In genomic region chr6:5019969-5020368, GRCm38 (mm10) we compare ENCODE assay signal across 30 mouse cellular contexts.
DNase-seq lines count a peak whose midpoint lies in the region; ATAC-seq and TF ChIP-seq lines count a peak whose summit lies in the region.
"Had no signal": no experiment of that assay in that cellular context is flagged by ENCODE, and none has a peak within 500 bp of the region (broad histone marks: within the 10 kb centered on the region; RNA-seq: fewer than 3 reads in every experiment).

No protein-coding gene starts in this region.

- peak overlapping the region; percentile 6; the same call in 1 of the 2 replicates for H3K27ac ChIP-seq in testis, adult 2 months (ENCODE audit: control insufficient read depth, insufficient read depth, low read depth, low read length)
- H3K27ac ChIP-seq in hindbrain, embryonic 11.5 days (ENCODE audit: low read depth, low read length) = no peak overlapping the region
- H3K27ac ChIP-seq: forebrain, embryonic 15.5 days; heart, adult 2 months; kidney, embryonic 15.5 days; neural tube, embryonic 13.5 days; stomach, embryonic 15.5 days had no signal

- no peak for TF ChIP-seq POLR2A in testis, adult 2 months (IDR thresholded peaks at IDR 0.05; ENCODE audit: control insufficient read depth, low read depth, low read length)

- no peak overlapping the region for H3K4me2 ChIP-seq in hindbrain, embryonic 11.5 days (replicated peaks; ENCODE audit: low read depth, low read length)
- H3K4me2 ChIP-seq: forebrain, embryonic 15.5 days; heart, embryonic 13.5 days; kidney, embryonic 15.5 days; lung, embryonic 14.5 days; midbrain, embryonic 11.5 days; neural tube, embryonic 13.5 days; stomach, embryonic 15.5 days had no signal

- no peak overlapping the region for H3K4me3 ChIP-seq in testis, adult 2 months (ENCODE audit: control insufficient read depth, low read depth, low read length)
- H3K4me3 ChIP-seq in hindbrain, embryonic 11.5 days (ENCODE audit: low read depth, low read length) = no peak overlapping the region
- H3K4me3 ChIP-seq: forebrain, embryonic 15.5 days; heart, adult 2 months; heart, embryonic 13.5 days; kidney, embryonic 15.5 days; myocyte; neural tube, embryonic 13.5 days; stomach, embryonic 15.5 days had no signal

- peak; percentile 64 for DNase-seq in heart, adult 11 months
- no peak for DNase-seq in heart, adult 9 months (ENCODE audit: low spot score in 2 of 2)
- no peak for DNase-seq in testis, postnatal 10 days (ENCODE audit: low spot score)
- DNase-seq in hindbrain, embryonic 11.5 days (ENCODE audit: low spot score) = no peak
- DNase-seq in cerebellum, adult 18-20 months = no peak
- DNase-seq: adrenal gland, postnatal 25 days; cerebellum, adult 2 months; cerebellum, postnatal 14 days; gastrocnemius, postnatal 25 days; heart, adult 2 months; heart, postnatal 10 days; kidney, adult 18-20 months; lung, embryonic 14.5 days; lung, postnatal 14 days; retina, postnatal 1 day; right cerebral cortex, postnatal 14 days; thymus, adult 18-20 months; thymus, postnatal 25 days had no signal

- no peaks in the 10 kb centered on the region for H3K36me3 ChIP-seq in testis, adult 2 months (ENCODE audit: control insufficient read depth, insufficient read depth, low read length)
- H3K36me3 ChIP-seq in hindbrain, embryonic 11.5 days (ENCODE audit: control insufficient read depth, insufficient read depth, low read length) = no peaks in the 10 kb centered on the region
- H3K36me3 ChIP-seq: forebrain, embryonic 15.5 days; G1E; heart, embryonic 13.5 days; kidney, embryonic 15.5 days; neural tube, embryonic 13.5 days; stomach, embryonic 15.5 days had no signal

- WGBS in hindbrain, embryonic 11.5 days = 79% methylated on average over 2 of the region's 2 CpGs

- no peak for TF ChIP-seq CTCF in testis, adult 2 months (IDR thresholded peaks at IDR 0.05; ENCODE audit: control insufficient read depth, insufficient read depth, insufficient replicate concordance, low read depth, low read length)

- peak; percentile 36; the same call in 1 of the 2 replicates for ATAC-seq in common myeloid progenitor, adult 5-6 weeks (replicated peaks; ENCODE audit: low read depth, poor library complexity, severe bottlenecking)
- ATAC-seq in neutrophil, adult 5-6 weeks (ENCODE audit: extremely low read depth, insufficient number of reproducible peaks, low FRiP score, poor library complexity, severe bottlenecking) = peak; percentile 16; the same call in 1 of the 2 replicates
- ATAC-seq in hindbrain, embryonic 11.5 days (ENCODE audit: low FRiP score) = no peak
- ATAC-seq: forebrain, embryonic 15.5 days; hindbrain, embryonic 16.5 days had no signal

- no peak overlapping the region for H3K9ac ChIP-seq in hindbrain, embryonic 11.5 days (ENCODE audit: low read depth, low read length)
- H3K9ac ChIP-seq: forebrain, embryonic 15.5 days; heart, embryonic 13.5 days; kidney, embryonic 15.5 days; lung, embryonic 14.5 days; neural tube, embryonic 13.5 days; stomach, embryonic 15.5 days had no signal

- H3K27me3 ChIP-seq in testis, adult 2 months (ENCODE audit: control insufficient read depth, insufficient read depth, low read length) = no peaks in the 10 kb centered on the region
- H3K27me3 ChIP-seq in hindbrain, embryonic 11.5 days (ENCODE audit: control insufficient read depth, insufficient read depth, low read length) = no peaks in the 10 kb centered on the region
- H3K27me3 ChIP-seq: forebrain, embryonic 15.5 days; heart, embryonic 13.5 days; kidney, embryonic 15.5 days; neural tube, embryonic 13.5 days; stomach, embryonic 15.5 days had no signal

- H3K4me1 ChIP-seq in testis, adult 2 months (ENCODE audit: control insufficient read depth, insufficient read depth, low read length) = no peaks in the 10 kb centered on the region
- H3K4me1 ChIP-seq in hindbrain, embryonic 11.5 days (replicated peaks; ENCODE audit: control insufficient read depth, insufficient read depth, low read length) = no peaks in the 10 kb centered on the region
- H3K4me1 ChIP-seq: forebrain, embryonic 15.5 days; stomach, embryonic 15.5 days had no signal

- H3K9me3 ChIP-seq in hindbrain, embryonic 11.5 days (ENCODE audit: control insufficient read depth, low read length) = no peaks in the 10 kb centered on the region
- H3K9me3 ChIP-seq: forebrain, embryonic 15.5 days; G1E; heart, embryonic 13.5 days; kidney, embryonic 15.5 days; neural tube, embryonic 13.5 days; stomach, embryonic 15.5 days had no signal
